Mouse (Mus musculus): ENCODE data around the gene Tcf7l1. TPM values are rescaled to one million over a fixed set of nuclear protein-coding genes. Genes with fewer than 3 reads are reported as not detected.

The Tcf7l1 gene
- polyA plus RNA-seq, 1 experiment from 2014 or later = 13.6 TPM

- H3K4me3 ChIP-seq (ENCODE audit: low read length) = no peak overlapping the region
- WGBS = 84% methylated on average over 6 of the region's 6 CpGs
- H3K9ac ChIP-seq (ENCODE audit: low read length) = no peak overlapping the region
- H3K27me3 ChIP-seq (ENCODE audit: control insufficient read depth, insufficient read depth, low read length) = no peaks in the 10 kb centered on the region
- no peak overlapping the region for H3K27ac ChIP-seq (ENCODE audit: low read length)
- H3K4me2 ChIP-seq (ENCODE audit: low read depth, low read length) = no peak overlapping the region
- H3K36me3 ChIP-seq (ENCODE audit: control insufficient read depth, insufficient read depth) = peaks cover 11% of the 10 kb centered on the region
- H3K9me3 ChIP-seq (replicated peaks; ENCODE audit: control insufficient read depth, low read length) = no peaks in the 10 kb centered on the region
- ATAC-seq (replicated peaks; ENCODE audit: extremely low read depth, insufficient read depth, low FRiP score) = no peak
- H3K4me1 ChIP-seq (ENCODE audit: control insufficient read depth, insufficient read depth, low read length) = peaks cover 14% of the 10 kb centered on the region
These were observed 188.8 kb downstream of the Tcf7l1 start for GRCm38 (mm10) chr6:72600216-72600615.

DNA sequence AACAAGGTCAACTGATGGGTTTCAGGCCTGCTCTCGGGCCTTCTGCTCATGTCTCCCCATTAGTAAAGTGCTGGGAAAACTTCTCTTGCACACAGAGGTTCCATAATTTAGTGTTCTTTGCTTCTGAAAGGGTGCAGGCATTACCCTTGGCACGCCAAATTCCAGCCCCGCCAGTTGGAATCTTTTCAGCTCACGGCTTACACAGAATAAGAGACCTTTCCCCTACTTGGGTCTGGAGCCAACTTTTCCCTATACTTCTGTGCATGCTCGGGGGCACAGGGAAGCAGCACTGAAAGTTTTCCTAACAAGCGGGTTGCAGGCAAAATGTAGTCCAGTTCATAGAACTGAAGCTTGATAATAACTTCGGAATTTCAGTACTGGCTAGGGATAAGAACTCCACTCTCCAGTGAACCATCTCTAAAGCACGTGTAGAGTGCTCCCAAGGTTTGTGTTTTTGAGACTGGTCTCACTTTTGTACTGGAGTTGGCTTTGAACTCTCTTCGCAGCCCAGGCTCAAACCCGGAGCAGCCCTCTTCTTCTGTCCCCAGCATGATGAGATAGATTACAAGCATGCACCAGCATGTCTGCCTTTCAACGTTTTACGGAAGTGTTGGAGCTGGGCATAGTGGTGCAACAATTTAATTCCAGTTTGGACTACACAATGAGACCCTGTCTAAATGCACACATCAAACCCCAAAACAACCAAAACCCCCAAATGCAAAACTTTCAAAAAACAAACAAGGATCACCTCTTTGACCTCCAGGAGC lies 190.1 kb downstream of the Tcf7l1 start:
- WGBS = 29% methylated on average over 12 of the region's 12 CpGs
- no peaks in the 10 kb centered on the region for H3K9me3 ChIP-seq (replicated peaks; ENCODE audit: control insufficient read depth, low read length)
- peaks cover 14% of the 10 kb centered on the region for H3K4me1 ChIP-seq (ENCODE audit: control insufficient read depth, insufficient read depth, low read length)
- no peaks in the 10 kb centered on the region for H3K36me3 ChIP-seq (ENCODE audit: control insufficient read depth, insufficient read depth)
- H3K27ac ChIP-seq (ENCODE audit: low read length) = peak overlapping the region; percentile 96
- H3K4me2 ChIP-seq (ENCODE audit: low read depth, low read length) = peak overlapping the region; percentile 79
- peak overlapping the region; percentile 66 for H3K4me3 ChIP-seq (ENCODE audit: low read length)
- peak overlapping the region; percentile 82 for H3K9ac ChIP-seq (ENCODE audit: low read length)
- ATAC-seq (replicated peaks; ENCODE audit: extremely low read depth, insufficient read depth, low FRiP score) = peak; percentile 65
- no peaks in the 10 kb centered on the region for H3K27me3 ChIP-seq (ENCODE audit: control insufficient read depth, insufficient read depth, low read length)

DNA sequence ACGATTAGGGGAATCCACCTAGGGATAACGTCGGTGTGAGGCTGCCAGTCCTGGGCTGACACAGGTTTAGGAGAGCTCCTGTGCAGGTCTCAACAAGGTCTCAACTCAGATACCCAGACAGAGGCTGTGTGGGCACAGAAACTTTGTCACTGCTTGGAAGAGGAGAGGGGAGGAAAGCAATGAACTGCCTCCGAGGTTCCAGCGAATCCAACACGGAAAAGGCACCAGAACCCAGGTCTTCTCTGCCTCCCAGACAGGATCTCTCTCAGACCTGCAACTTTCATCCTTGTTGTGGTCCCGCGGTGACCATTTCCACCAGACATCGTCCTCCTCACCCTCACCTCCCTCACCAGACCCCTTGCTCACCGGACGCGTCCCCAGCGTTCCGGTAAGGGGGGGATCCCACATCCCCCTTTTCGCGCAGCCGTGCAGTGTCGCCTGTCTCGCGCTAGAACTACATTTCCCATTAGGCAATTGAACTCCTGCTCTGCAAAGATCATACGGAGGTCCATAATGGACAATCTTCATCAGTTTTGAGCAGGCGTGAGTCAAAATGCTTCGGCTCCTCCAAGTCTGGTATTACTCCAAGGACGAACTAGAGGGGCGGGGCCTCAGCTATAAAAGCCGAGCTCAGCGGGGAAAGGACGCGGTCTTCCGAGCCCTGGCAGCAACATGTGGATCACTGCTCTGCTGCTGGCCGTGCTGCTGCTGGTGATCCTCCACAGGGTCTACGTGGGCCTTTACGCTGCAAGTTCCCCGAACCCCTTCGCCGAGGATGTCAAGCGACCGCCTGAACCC lies 190.9 kb downstream of the Tcf7l1 start, which contains the start of the genes Elmod3 and Retsat:
Gene Elmod3 (minus strand): TSS at position 458 of the 798 bp plus-strand sequence.
Gene Retsat (plus strand): TSS at position 520 of the 798 bp plus-strand sequence.
- H3K9me3 ChIP-seq (replicated peaks; ENCODE audit: control insufficient read depth, low read length) = no peaks in the 10 kb centered on the region
- peak; percentile 91 for ATAC-seq (replicated peaks; ENCODE audit: extremely low read depth, insufficient read depth, low FRiP score)
- under 1% methylated on average over 38 of the region's 38 CpGs for WGBS

GRCm38 (mm10) chr6:72597083-72597874 lies 191.8 kb downstream of the Tcf7l1 start:
- no peaks in the 10 kb centered on the region for H3K9me3 ChIP-seq (replicated peaks; ENCODE audit: control insufficient read depth, low read length)
- no peaks in the 10 kb centered on the region for H3K27me3 ChIP-seq (ENCODE audit: control insufficient read depth, insufficient read depth, low read length)
- no peak overlapping the region; the same call in 1 of the 2 replicates for H3K27ac ChIP-seq (ENCODE audit: low read length)
- H3K4me1 ChIP-seq (ENCODE audit: control insufficient read depth, insufficient read depth, low read length) = peaks cover 14% of the 10 kb centered on the region
- no peak for ATAC-seq (replicated peaks; ENCODE audit: extremely low read depth, insufficient read depth, low FRiP score)
- peak overlapping the region; percentile 66 for H3K4me3 ChIP-seq (ENCODE audit: low read length)
- peak overlapping the region; percentile 79 for H3K4me2 ChIP-seq (ENCODE audit: low read depth, low read length)
- no peaks in the 10 kb centered on the region for H3K36me3 ChIP-seq (ENCODE audit: control insufficient read depth, insufficient read depth)
- H3K9ac ChIP-seq (ENCODE audit: low read length) = peak overlapping the region; percentile 74
- WGBS = 39% methylated on average over 13 of the region's 13 CpGs

More for the DNA sequence above, 190.9 kb downstream of the Tcf7l1 start, which contains the start of the genes Elmod3 and Retsat:
- peak within 1 kb of the TSS; percentile 79 for H3K4me2 ChIP-seq (ENCODE audit: low read depth, low read length)
- H3K9ac ChIP-seq (ENCODE audit: low read length) = peak within 1 kb of the TSS; percentile 82
- H3K27ac ChIP-seq (ENCODE audit: low read length) = peak within 1 kb of the TSS; percentile 96
- H3K4me1 ChIP-seq (ENCODE audit: control insufficient read depth, insufficient read depth, low read length) = peaks cover 14% of the 10 kb centered on the region
- H3K36me3 ChIP-seq (ENCODE audit: control insufficient read depth, insufficient read depth) = no peaks in the 10 kb centered on the region
- H3K27me3 ChIP-seq (ENCODE audit: control insufficient read depth, insufficient read depth, low read length) = no peaks in the 10 kb centered on the region
- peak within 1 kb of the TSS; percentile 66 for H3K4me3 ChIP-seq (ENCODE audit: low read length)

GRCm38 (mm10) chr6:72593914-72594313 lies 195.1 kb downstream of the Tcf7l1 start:
- Histone ChIP-seq H3K4me3 (ENCODE audit: low read length) (no peak overlapping the region), H3K27ac (ENCODE audit: low read length) (no peak overlapping the region), H3K4me2 (ENCODE audit: low read depth, low read length) (no peak overlapping the region), H3K27me3 (ENCODE audit: control insufficient read depth, insufficient read depth, low read length) (no peaks in the 10 kb centered on the region), H3K9me3 (replicated peaks; ENCODE audit: control insufficient read depth, low read length) (no peaks in the 10 kb centered on the region), H3K9ac (ENCODE audit: low read length) (no peak overlapping the region), H3K4me1 (ENCODE audit: control insufficient read depth, insufficient read depth, low read length) (peaks cover 9% of the 10 kb centered on the region), H3K36me3 (ENCODE audit: control insufficient read depth, insufficient read depth) (no peaks in the 10 kb centered on the region)
- 39% methylated on average over 5 of the region's 5 CpGs for WGBS
- no peak for ATAC-seq (replicated peaks; ENCODE audit: extremely low read depth, insufficient read depth, low FRiP score)

- Histone ChIP-seq H3K4me3 (ENCODE audit: low read length) (no peak overlapping the region), H3K9me3 (replicated peaks; ENCODE audit: control insufficient read depth, low read length) (no peaks in the 10 kb centered on the region), H3K4me2 (ENCODE audit: low read depth, low read length) (no peak overlapping the region), H3K9ac (ENCODE audit: low read length) (no peak overlapping the region), H3K27me3 (ENCODE audit: control insufficient read depth, insufficient read depth, low read length) (no peaks in the 10 kb centered on the region), H3K36me3 (ENCODE audit: control insufficient read depth, insufficient read depth) (no peaks in the 10 kb centered on the region), H3K4me1 (ENCODE audit: control insufficient read depth, insufficient read depth, low read length) (peaks cover 9% of the 10 kb centered on the region), H3K27ac (ENCODE audit: low read length) (no peak overlapping the region)
- 78% methylated on average over 6 of the region's 6 CpGs for WGBS
- ATAC-seq (replicated peaks; ENCODE audit: extremely low read depth, insufficient read depth, low FRiP score) = no peak
These were observed 195.8 kb downstream of the Tcf7l1 start for GRCm38 (mm10) chr6:72593011-72593803.

GRCm38 (mm10) chr6:72590111-72590510 lies 198.9 kb downstream of the Tcf7l1 start:
- Histone ChIP-seq H3K27me3 (ENCODE audit: control insufficient read depth, insufficient read depth, low read length) (no peaks in the 10 kb centered on the region), H3K9ac (ENCODE audit: low read length) (no peak overlapping the region), H3K9me3 (replicated peaks; ENCODE audit: control insufficient read depth, low read length) (no peaks in the 10 kb centered on the region), H3K27ac (ENCODE audit: low read length) (no peak overlapping the region), H3K36me3 (ENCODE audit: control insufficient read depth, insufficient read depth) (no peaks in the 10 kb centered on the region), H3K4me3 (ENCODE audit: low read length) (no peak overlapping the region), H3K4me2 (ENCODE audit: low read depth, low read length) (no peak overlapping the region), H3K4me1 (ENCODE audit: control insufficient read depth, insufficient read depth, low read length) (no peaks in the 10 kb centered on the region)
- ATAC-seq (replicated peaks; ENCODE audit: extremely low read depth, insufficient read depth, low FRiP score) = no peak

DNA sequence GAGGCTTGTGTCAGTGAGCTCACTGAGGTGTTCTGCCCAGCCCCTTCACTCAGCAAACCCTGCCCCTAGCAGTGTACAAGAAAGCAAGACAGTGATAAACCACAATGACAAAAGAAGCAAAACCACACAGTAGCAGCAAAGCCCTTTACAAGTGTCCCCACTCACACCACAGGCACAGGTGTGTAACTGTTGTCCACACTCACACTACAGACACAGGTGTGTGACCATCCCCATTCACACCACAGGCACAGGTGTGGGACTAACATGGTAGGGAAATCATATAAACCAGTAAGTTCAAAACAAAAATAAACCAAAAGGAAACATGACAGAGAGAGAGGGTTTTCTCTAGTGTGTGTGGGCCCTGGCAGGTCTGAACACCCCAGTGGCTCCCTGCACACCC lies 200.7 kb downstream of the Tcf7l1 start:
- no peak overlapping the region for H3K9ac ChIP-seq (ENCODE audit: low read length)

More for the DNA sequence above, 200.7 kb downstream of the Tcf7l1 start:
- no peaks in the 10 kb centered on the region for H3K27me3 ChIP-seq (ENCODE audit: control insufficient read depth, insufficient read depth, low read length)
- H3K4me1 ChIP-seq (ENCODE audit: control insufficient read depth, insufficient read depth, low read length) = no peaks in the 10 kb centered on the region
- no peak for ATAC-seq (replicated peaks; ENCODE audit: extremely low read depth, insufficient read depth, low FRiP score)
- H3K4me2 ChIP-seq (ENCODE audit: low read depth, low read length) = no peak overlapping the region
- no peaks in the 10 kb centered on the region for H3K9me3 ChIP-seq (replicated peaks; ENCODE audit: control insufficient read depth, low read length)
- H3K4me3 ChIP-seq (ENCODE audit: low read length) = no peak overlapping the region
- H3K36me3 ChIP-seq (ENCODE audit: control insufficient read depth, insufficient read depth) = 0 out of 2 replicates have a peak, but pooled peaks cover 4% of the 10 kb centered on the region
- no peak overlapping the region for H3K27ac ChIP-seq (ENCODE audit: low read length)
